Mouse (Mus musculus): ENCODE results near the gene Otud7b. TPM values are rescaled to one million over a fixed set of nuclear protein-coding genes. Genes with fewer than 3 reads are reported as not detected.

Gene Otud7b
- polyA plus RNA-seq, 1 experiment from 2014 or later = 26.1 TPM

GRCm38 (mm10) chr3:96207819-96208218 is 103.5 kb downstream of the Otud7b start:
- 69% methylated on average over 3 of the region's 3 CpGs for WGBS
- H3K9me3 ChIP-seq (replicated peaks) = no peaks in the 10 kb centered on the region
- ATAC-seq (ENCODE audit: insufficient number of reproducible peaks, low FRiP score, low TSS enrichment, low read depth) = no peak

GRCm38 (mm10) chr3:96209242-96209641 is 104.9 kb downstream of the Otud7b start:
- Histone ChIP-seq H3K27ac (replicated peaks) (no peak overlapping the region), H3K4me3 (replicated peaks) (no peak overlapping the region), H3K9me3 (replicated peaks) (no peaks in the 10 kb centered on the region), H3K4me2 (replicated peaks) (no peak overlapping the region), H3K9ac (no peak overlapping the region), H3K27me3 (no peaks in the 10 kb centered on the region), H3K36me3 (no peaks in the 10 kb centered on the region), H3K4me1 (0 out of 2 replicates have a peak, but pooled peaks cover 4% of the 10 kb centered on the region)
- ATAC-seq (ENCODE audit: insufficient number of reproducible peaks, low FRiP score, low TSS enrichment, low read depth) = no peak
- 21% methylated on average over 15 of the region's 15 CpGs for WGBS

More at GRCm38 (mm10) chr3:96207819-96208218, 103.5 kb downstream of the Otud7b start:
- 0 out of 2 replicates have a peak, but pooled peaks cover 4% of the 10 kb centered on the region for H3K4me1 ChIP-seq
- no peaks in the 10 kb centered on the region for H3K36me3 ChIP-seq
- H3K9ac ChIP-seq = no peak overlapping the region
- no peaks in the 10 kb centered on the region for H3K27me3 ChIP-seq
- no peak overlapping the region for H3K27ac ChIP-seq (replicated peaks)
- H3K4me3 ChIP-seq (replicated peaks) = no peak overlapping the region
- no peak overlapping the region for H3K4me2 ChIP-seq (replicated peaks)

Other genes with a start within 250 kb of the Otud7b start
- 47.9 and 48.5 TPM in 2 replicates for gene Prpf3, start 248.6 kb upstream of the Otud7b start, polyA plus RNA-seq (2015; fragmentation: Nextera tagmentation; extraction: Ambion mirVana)
- 297 and 310 TPM in 2 replicates for gene Mrps21, start 233.0 kb upstream of the Otud7b start, polyA plus RNA-seq (2015; fragmentation: Nextera tagmentation; extraction: Ambion mirVana)
- 7.7 and 8.2 TPM in 2 replicates for gene Ciart, start 222.3 kb upstream of the Otud7b start, polyA plus RNA-seq (2015; fragmentation: Nextera tagmentation; extraction: Ambion mirVana)
- gene BC028528, start 212.5 kb upstream of the Otud7b start, polyA plus RNA-seq (2015; fragmentation: Nextera tagmentation; extraction: Ambion mirVana) = 22.1 and 24.1 TPM in 2 replicates
- 30.1 and 34.6 TPM in 2 replicates for gene Aph1a, start 210.6 kb upstream of the Otud7b start, polyA plus RNA-seq (2015; fragmentation: Nextera tagmentation; extraction: Ambion mirVana)
- 1.6 and 2.0 TPM in 2 replicates for gene Car14, start 199.8 kb upstream of the Otud7b start, polyA plus RNA-seq (2015; fragmentation: Nextera tagmentation; extraction: Ambion mirVana)
- 173 and 175 TPM in 2 replicates for gene Anp32e, start 175.3 kb upstream of the Otud7b start, polyA plus RNA-seq (2015; fragmentation: Nextera tagmentation; extraction: Ambion mirVana)
- 36.7 and 47.0 TPM in 2 replicates for gene Plekho1, start 108.5 kb upstream of the Otud7b start, polyA plus RNA-seq (2015; fragmentation: Nextera tagmentation; extraction: Ambion mirVana)
- 41.0 and 46.1 TPM in 2 replicates for gene Vps45, start 46.1 kb upstream of the Otud7b start, polyA plus RNA-seq (2015; fragmentation: Nextera tagmentation; extraction: Ambion mirVana)
- 25.7 and 26.6 TPM in 2 replicates for gene Mtmr11, start 57.5 kb downstream of the Otud7b start, polyA plus RNA-seq (2015; fragmentation: Nextera tagmentation; extraction: Ambion mirVana)
- 160 and 167 TPM in 2 replicates for gene Sf3b4, start 67.8 kb downstream of the Otud7b start, polyA plus RNA-seq (2015; fragmentation: Nextera tagmentation; extraction: Ambion mirVana)
- 4.8 and 5.6 TPM in 2 replicates for gene Sv2a, start 76.6 kb downstream of the Otud7b start, polyA plus RNA-seq (2015; fragmentation: Nextera tagmentation; extraction: Ambion mirVana)
- 50.9 and 52.6 TPM in 2 replicates for gene Bola1, start 115.2 kb downstream of the Otud7b start, polyA plus RNA-seq (2015; fragmentation: Nextera tagmentation; extraction: Ambion mirVana)
- gene Hist2h2ab, start 115.3 kb downstream of the Otud7b start, polyA plus RNA-seq (2015; fragmentation: Nextera tagmentation; extraction: Ambion mirVana) = not detected in 2 replicates
- gene Hist2h2ac, start 116.4 kb downstream of the Otud7b start, polyA plus RNA-seq (2015; fragmentation: Nextera tagmentation; extraction: Ambion mirVana) = 5.8 and 10.1 TPM in 2 replicates
- gene Hist2h2be, start 116.6 kb downstream of the Otud7b start, polyA plus RNA-seq (2015; fragmentation: Nextera tagmentation; extraction: Ambion mirVana) = 9.8 and 13.5 TPM in 2 replicates
- 4.7 and 5.7 TPM in 2 replicates for gene Hist2h3c2, start 134.6 kb downstream of the Otud7b start, polyA plus RNA-seq (2015; fragmentation: Nextera tagmentation; extraction: Ambion mirVana)
- gene Hist2h2aa2, start 135.7 kb downstream of the Otud7b start, polyA plus RNA-seq (2015; fragmentation: Nextera tagmentation; extraction: Ambion mirVana) = 76.7 and 79.1 TPM in 2 replicates
- 25.9 and 30.4 TPM in 2 replicates for gene Hist2h2aa1, start 141.0 kb downstream of the Otud7b start, polyA plus RNA-seq (2015; fragmentation: Nextera tagmentation; extraction: Ambion mirVana)
- 1.6 TPM in 1 of 2 replicates, not detected in the other for gene Hist2h3c1, start 142.2 kb downstream of the Otud7b start, polyA plus RNA-seq (2015; fragmentation: Nextera tagmentation; extraction: Ambion mirVana)
- 8.7 and 11.5 TPM in 2 replicates for gene Hist2h4, start 158.8 kb downstream of the Otud7b start, polyA plus RNA-seq (2015; fragmentation: Nextera tagmentation; extraction: Ambion mirVana)
- 36.0 and 51.5 TPM in 2 replicates for gene Hist2h3b, start 164.1 kb downstream of the Otud7b start, polyA plus RNA-seq (2015; fragmentation: Nextera tagmentation; extraction: Ambion mirVana)
- 7.0 and 8.6 TPM in 2 replicates for gene Hist2h2bb, start 165.2 kb downstream of the Otud7b start, polyA plus RNA-seq (2015; fragmentation: Nextera tagmentation; extraction: Ambion mirVana)
- gene Fcgr1, start 189.4 kb downstream of the Otud7b start, polyA plus RNA-seq (2015; fragmentation: Nextera tagmentation; extraction: Ambion mirVana) = 2.2 and 4.4 TPM in 2 replicates